Comparison of ENCODE assay signal across 8 mouse cellular contexts in genomic region chr14:25693888-25694568, GRCm38 (mm10). TPM values are rescaled to one million over a fixed set of nuclear protein-coding genes. Genes with fewer than 3 reads are reported as not detected.
A peak's percentile ranks its signal among the peaks of the same experiment; 100 is the strongest.
DNase-seq lines count a peak whose midpoint lies in the region; ATAC-seq and TF ChIP-seq lines count a peak whose summit lies in the region.

Gene Ppif, plus strand, starts transcription at chr14:25694154.

- peak within 1 kb of the TSS; percentile 86 for H3K9ac ChIP-seq in forebrain, embryonic 13.5 days
- H3K9ac ChIP-seq in liver, postnatal 0 days (replicated peaks), result peak within 1 kb of the TSS; percentile 85
- peak within 1 kb of the TSS; percentile 81 for H3K9ac ChIP-seq in neural tube, embryonic 14.5 days (replicated peaks; ENCODE audit: low read depth, low read length)

- intact Hi-C loops in heart, postnatal 10 days (cut with DNase I), result loop anchor here (2.0 to 5.0 kb wide), 3 partner anchors 29 to 87 kb away; no protein-coding TSS in a partner anchor

- peak; percentile 92 for DNase-seq in c-Kit-positive CD71-positive TER-119-positive erythroid progenitor cells, embryonic 14.5 days (ENCODE audit: low spot score)
- DNase-seq in heart, postnatal 10 days, result peak; percentile 97 to 99
- no peak for DNase-seq in large intestine, adult 2 months (ENCODE audit: low read depth, low spot score)
- DNase-seq in liver, postnatal 0 days, result peak; percentile 97
- DNase-seq in testis, postnatal 10 days (ENCODE audit: low spot score), result peak; percentile 99

- peak within 1 kb of the TSS; percentile 94 for H3K4me3 ChIP-seq in E14TG2a.4 (replicated peaks; ENCODE audit: low read length)
- H3K4me3 ChIP-seq in forebrain, embryonic 13.5 days, result peak within 1 kb of the TSS; percentile 85
- peak within 1 kb of the TSS; percentile 93 for H3K4me3 ChIP-seq in liver, postnatal 0 days (ENCODE audit: low read depth, low read length)
- peak within 1 kb of the TSS; percentile 78 for H3K4me3 ChIP-seq in neural tube, embryonic 14.5 days (ENCODE audit: low read depth, low read length)

- H3K4me2 ChIP-seq in forebrain, embryonic 13.5 days, result peak within 1 kb of the TSS; percentile 97
- peak within 1 kb of the TSS; percentile 97 for H3K4me2 ChIP-seq in liver, postnatal 0 days (ENCODE audit: low read depth, low read length)
- peak within 1 kb of the TSS; percentile 97 for H3K4me2 ChIP-seq in neural tube, embryonic 14.5 days (ENCODE audit: low read depth, low read length)

- H3K4me1 ChIP-seq in E14TG2a.4 (replicated peaks; ENCODE audit: low read depth, low read length), result peaks cover 64% of the 10 kb centered on the region
- peaks cover 27% of the 10 kb centered on the region for H3K4me1 ChIP-seq in forebrain, embryonic 13.5 days
- H3K4me1 ChIP-seq in liver, postnatal 0 days (ENCODE audit: insufficient read depth), result peaks cover 14% of the 10 kb centered on the region
- peaks cover 12% of the 10 kb centered on the region for H3K4me1 ChIP-seq in neural tube, embryonic 14.5 days (ENCODE audit: control insufficient read depth, insufficient read depth, low read length)

- H3K27me3 ChIP-seq in E14TG2a.4 (ENCODE audit: insufficient read depth, low read length), result peaks cover 15% of the 10 kb centered on the region; the same call in 1 of the 2 replicates
- H3K27me3 ChIP-seq in forebrain, embryonic 13.5 days, result no peaks in the 10 kb centered on the region
- no peaks in the 10 kb centered on the region for H3K27me3 ChIP-seq in liver, postnatal 0 days (ENCODE audit: insufficient read depth, low read length)
- H3K27me3 ChIP-seq in neural tube, embryonic 14.5 days (ENCODE audit: control insufficient read depth, insufficient read depth, low read length), result no peaks in the 10 kb centered on the region

- no peak for TF ChIP-seq EP300 in liver, postnatal 0 days (IDR thresholded peaks at IDR 0.05; ENCODE audit: low read depth)

- H3K36me3 ChIP-seq in E14TG2a.4 (ENCODE audit: insufficient read depth, low read length), result peaks cover 39% of the 10 kb centered on the region
- H3K36me3 ChIP-seq in forebrain, embryonic 13.5 days (ENCODE audit: poor library complexity, severe bottlenecking), result peaks cover 32% of the 10 kb centered on the region
- H3K36me3 ChIP-seq in liver, postnatal 0 days (replicated peaks; ENCODE audit: insufficient read depth, low read length), result peaks cover 17% of the 10 kb centered on the region
- H3K36me3 ChIP-seq in neural tube, embryonic 14.5 days (ENCODE audit: control insufficient read depth, insufficient read depth, low read length), result peaks cover 12% of the 10 kb centered on the region; the same call in 1 of the 2 replicates

- H3K27ac ChIP-seq in forebrain, embryonic 13.5 days, result no peak within 1 kb of the TSS; the same call in 1 of the 2 replicates
- peak within 1 kb of the TSS; percentile 85 for H3K27ac ChIP-seq in liver, postnatal 0 days (ENCODE audit: low read depth)
- H3K27ac ChIP-seq in neural tube, embryonic 14.5 days (ENCODE audit: low read depth, low read length), result peak within 1 kb of the TSS; percentile 58

- WGBS in forebrain, embryonic 13.5 days, result under 1% methylated on average over 68 of the region's 70 CpGs
- WGBS in large intestine, adult 2 months, result under 1% methylated on average over 70 of the region's 70 CpGs
- under 1% methylated on average over 66 of the region's 70 CpGs for WGBS in liver, postnatal 0 days (ENCODE audit: insufficient replicate concordance)
- WGBS in neural tube, embryonic 14.5 days, result under 1% methylated on average over 66 of the region's 70 CpGs

- ATAC-seq in forebrain, embryonic 13.5 days, result peak; percentile 96
- peak; percentile 93 for ATAC-seq in liver, postnatal 0 days
- ATAC-seq in neural tube, embryonic 14.5 days (ENCODE audit: low read depth), result peak; percentile 94

- H3K9me3 ChIP-seq in E14TG2a.4 (ENCODE audit: low read length), result no peaks in the 10 kb centered on the region
- H3K9me3 ChIP-seq in forebrain, embryonic 13.5 days (replicated peaks), result no peaks in the 10 kb centered on the region
- H3K9me3 ChIP-seq in liver, postnatal 0 days (ENCODE audit: low read length), result no peaks in the 10 kb centered on the region
- H3K9me3 ChIP-seq in neural tube, embryonic 14.5 days (ENCODE audit: control insufficient read depth, low read length), result no peaks in the 10 kb centered on the region

- peak; percentile 78 for TF ChIP-seq CTCF in E14TG2a.4 (conservative IDR thresholded peaks at IDR 0.05; ENCODE audit: low read length)
- TF ChIP-seq CTCF in liver, postnatal 0 days (IDR thresholded peaks at IDR 0.05; ENCODE audit: low read depth), result peak; percentile 100

RNA-seq across cellular contexts. Expression of gene Ppif, which starts in this region (rescaled TPM):
- polyA plus RNA-seq in forebrain, embryonic 13.5 days (2015; fragmentation: Nextera tagmentation; extraction: Ambion mirVana), result 22.8 and 29.5 TPM in 2 replicates
- total RNA-seq in heart, postnatal 10 days (2021), result 100 to 1,000 TPM; 248 to 271 TPM
- polyA plus RNA-seq in large intestine, adult 2 months (2012; rRNA removed), result 83.9 and 87.8 TPM in 2 replicates
- 36.0 and 38.4 TPM in 2 replicates for polyA plus RNA-seq in liver, postnatal 0 days (2015; fragmentation: Nextera tagmentation; extraction: Ambion mirVana)
- 38.2 and 41.2 TPM in 2 replicates for polyA plus RNA-seq in neural tube, embryonic 14.5 days (2014; fragmentation: Nextera tagmentation; extraction: Ambion mirVana)
